ENCODE assay signal across 27 mouse cellular contexts in the genomic region with DNA sequence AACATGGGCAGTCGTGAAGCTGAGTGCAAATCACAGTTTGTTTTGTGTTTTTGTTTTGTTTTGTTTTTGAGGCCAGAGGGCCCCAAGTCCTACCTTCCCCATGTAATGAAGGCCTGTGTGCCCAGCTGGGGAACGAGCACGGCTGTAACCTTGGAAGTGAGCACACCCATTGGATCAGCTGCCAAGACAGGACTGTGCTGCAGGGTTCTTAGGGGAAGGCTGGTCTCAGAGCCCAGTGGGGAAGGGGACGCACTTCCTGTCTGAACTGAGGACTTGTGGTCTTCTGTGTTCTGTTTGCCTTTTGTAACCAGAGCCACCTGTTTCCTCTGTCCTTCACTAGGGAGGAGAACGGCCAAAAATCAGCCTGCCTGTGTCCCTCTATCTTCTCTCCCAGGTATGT. TPM values are rescaled to one million over a fixed set of nuclear protein-coding genes. Genes with fewer than 3 reads are reported as not detected.
DNase-seq lines count a peak whose midpoint lies in the region; ATAC-seq and TF ChIP-seq lines count a peak whose summit lies in the region.
"Had no signal": no experiment of that assay in that cellular context is flagged by ENCODE, and none has a peak within 500 bp of the region (broad histone marks: within the 10 kb centered on the region; RNA-seq: fewer than 3 reads in every experiment).

No protein-coding gene starts in this region.

- ATAC-seq in hindbrain, embryonic 13.5 days (ENCODE audit: low FRiP score) = no peak
- ATAC-seq in hindbrain, postnatal 0 days = no peak
- ATAC-seq in megakaryocyte, adult 5-6 weeks (ENCODE audit: poor library complexity, severe bottlenecking) = no peak
- ATAC-seq: forebrain, embryonic 13.5 days; inflammation-experienced regulatory T-cells, adult 6 months; liver, embryonic 12.5 days; liver, postnatal 0 days; midbrain, embryonic 13.5 days had no signal

- H3K9me3 ChIP-seq in hindbrain, embryonic 13.5 days = no peaks in the 10 kb centered on the region
- H3K9me3 ChIP-seq in hindbrain, postnatal 0 days (ENCODE audit: low read length) = no peaks in the 10 kb centered on the region
- H3K9me3 ChIP-seq in limb, embryonic 10.5 days (replicated peaks) = no peaks in the 10 kb centered on the region
- H3K9me3 ChIP-seq: forebrain, embryonic 13.5 days; liver, embryonic 12.5 days; midbrain, embryonic 13.5 days; neural tube, embryonic 13.5 days had no signal

- no peak overlapping the region for H3K4me3 ChIP-seq in hindbrain, embryonic 13.5 days
- no peak overlapping the region for H3K4me3 ChIP-seq in hindbrain, postnatal 0 days (ENCODE audit: low read length)
- no peak overlapping the region for H3K4me3 ChIP-seq in limb, embryonic 10.5 days
- H3K4me3 ChIP-seq: forebrain, embryonic 13.5 days; layer of hippocampus, adult 2 months; liver, embryonic 12.5 days; midbrain, embryonic 13.5 days; neural tube, embryonic 13.5 days had no signal

- H3K36me3 ChIP-seq in hindbrain, embryonic 13.5 days = peaks cover 96% of the 10 kb centered on the region
- H3K36me3 ChIP-seq in hindbrain, postnatal 0 days (ENCODE audit: insufficient read depth, low read length) = peaks cover 80% of the 10 kb centered on the region
- H3K36me3 ChIP-seq in limb, embryonic 10.5 days = peaks cover 51% of the 10 kb centered on the region

- H3K9ac ChIP-seq in hindbrain, embryonic 13.5 days = 0 out of 2 replicates have a peak overlapping the region, but pooled peaks have one; percentile 0
- H3K9ac ChIP-seq in hindbrain, postnatal 0 days (replicated peaks; ENCODE audit: low read length) = no peak overlapping the region
- H3K9ac ChIP-seq: forebrain, embryonic 13.5 days; hindbrain, embryonic 14.5 days; liver, embryonic 12.5 days; liver, postnatal 0 days; midbrain, embryonic 13.5 days; neural tube, embryonic 13.5 days had no signal

- no peaks in the 10 kb centered on the region for H3K27me3 ChIP-seq in hindbrain, embryonic 13.5 days
- H3K27me3 ChIP-seq in hindbrain, postnatal 0 days (ENCODE audit: insufficient read depth, low read length) = no peaks in the 10 kb centered on the region
- H3K27me3 ChIP-seq in limb, embryonic 10.5 days (ENCODE audit: low read depth, poor library complexity, severe bottlenecking) = no peaks in the 10 kb centered on the region
- H3K27me3 ChIP-seq: forebrain, embryonic 13.5 days; liver, embryonic 12.5 days; midbrain, embryonic 13.5 days; neural tube, embryonic 13.5 days had no signal

- no peak overlapping the region for H3K4me2 ChIP-seq in hindbrain, embryonic 13.5 days
- no peak overlapping the region for H3K4me2 ChIP-seq in hindbrain, postnatal 0 days (ENCODE audit: low read depth, low read length)
- H3K4me2 ChIP-seq: forebrain, embryonic 13.5 days; heart, embryonic 11.5 days; hindbrain, embryonic 14.5 days; liver, embryonic 12.5 days; midbrain, embryonic 13.5 days; neural tube, embryonic 13.5 days had no signal

- no peaks in the 10 kb centered on the region for H3K4me1 ChIP-seq in hindbrain, embryonic 13.5 days (replicated peaks)
- H3K4me1 ChIP-seq in hindbrain, postnatal 0 days (ENCODE audit: insufficient read depth, low read length) = no peaks in the 10 kb centered on the region
- 0 out of 2 replicates have a peak, but pooled peaks cover 3% of the 10 kb centered on the region for H3K4me1 ChIP-seq in limb, embryonic 10.5 days
- H3K4me1 ChIP-seq: forebrain, embryonic 13.5 days; liver, embryonic 12.5 days; midbrain, embryonic 13.5 days; neural tube, embryonic 13.5 days had no signal

- H3K27ac ChIP-seq in hindbrain, embryonic 13.5 days = no peak overlapping the region
- H3K27ac ChIP-seq in hindbrain, postnatal 0 days = no peak overlapping the region
- peak overlapping the region; percentile 27 for H3K27ac ChIP-seq in limb, embryonic 10.5 days
- H3K27ac ChIP-seq: forebrain, embryonic 13.5 days; hindbrain, embryonic 14.5 days; layer of hippocampus, adult 2 months; liver, embryonic 12.5 days; midbrain, embryonic 13.5 days; neural tube, embryonic 13.5 days had no signal

- no peak for DNase-seq in hindbrain, postnatal 0 days (ENCODE audit: low spot score)
- peak; percentile 39 for DNase-seq in adrenal gland, postnatal 14 days
- peak; percentile 46 to 59 for DNase-seq in adrenal gland, postnatal 36 days
- DNase-seq in limb, embryonic 10.5 days (ENCODE audit: low spot score) = no peak
- no peak for DNase-seq in thymus, postnatal 36 days
- DNase-seq: B cell, adult 2 months; cerebellum, adult 18-20 months; cerebellum, postnatal 10 days; gastrocnemius, postnatal 25 days; heart, adult 18-20 months; heart, postnatal 36 days; kidney, adult 11 months; kidney, postnatal 25 days; liver, postnatal 0 days; lung, postnatal 36 days; right cerebral cortex, adult 18-20 months; right cerebral cortex, postnatal 4 days had no signal

- no peak for TF ChIP-seq CTCF in hindbrain, postnatal 0 days (IDR thresholded peaks at IDR 0.05; ENCODE audit: low read depth)

- WGBS in hindbrain, embryonic 13.5 days = 84% methylated on average over 5 of the region's 5 CpGs
- 72% methylated on average over 5 of the region's 5 CpGs for WGBS in hindbrain, postnatal 0 days
- 71% methylated on average over 5 of the region's 5 CpGs for WGBS in limb, embryonic 10.5 days

RNA-seq across cellular contexts. Expression of gene Clec16a, which starts 32.4 kb away (rescaled TPM):
- 69.7 and 71.6 TPM in 2 replicates for polyA plus RNA-seq in hindbrain, embryonic 13.5 days (2015; fragmentation: Nextera tagmentation; extraction: Ambion mirVana)
- 62.5 and 70.1 TPM in 2 replicates for total RNA-seq in hindbrain, postnatal 0 days (2014; rRNA removed)
- polyA plus RNA-seq in hindbrain, postnatal 0 days (2015; fragmentation: Nextera tagmentation; extraction: Ambion mirVana) = 62.8 and 67.8 TPM in 2 replicates
- total RNA-seq in adrenal gland, postnatal 14 days (2021) = 37.0 and 42.8 TPM in 2 replicates
- 10 to 100 TPM; 37.4 to 46.9 TPM for total RNA-seq in adrenal gland, postnatal 36 days (2021)
- 26.8 and 27.0 TPM in 2 replicates for polyA plus RNA-seq in limb, embryonic 10.5 days (2016; fragmentation: Nextera tagmentation; extraction: Ambion mirVana)
- 26.8 and 28.8 TPM in 2 replicates for total RNA-seq in megakaryocyte, adult 5-6 weeks (2015)
- 19.4 and 20.7 TPM in 2 replicates for total RNA-seq in megakaryocyte, adult 5-6 weeks (2017)

RNA-seq across cellular contexts. Expression of gene Dexi, which starts 34.7 kb away (rescaled TPM):
- polyA plus RNA-seq in hindbrain, embryonic 13.5 days (2015; fragmentation: Nextera tagmentation; extraction: Ambion mirVana) = 15.5 and 18.0 TPM in 2 replicates
- 36.2 and 50.7 TPM in 2 replicates for total RNA-seq in hindbrain, postnatal 0 days (2014; rRNA removed)
- polyA plus RNA-seq in hindbrain, postnatal 0 days (2015; fragmentation: Nextera tagmentation; extraction: Ambion mirVana) = 21.6 and 22.8 TPM in 2 replicates
- 16.7 and 17.4 TPM in 2 replicates for total RNA-seq in adrenal gland, postnatal 14 days (2021)
- 10 to 100 TPM; 21.0 to 22.4 TPM for total RNA-seq in adrenal gland, postnatal 36 days (2021)
- polyA plus RNA-seq in limb, embryonic 10.5 days (2016; fragmentation: Nextera tagmentation; extraction: Ambion mirVana) = 17.4 and 20.5 TPM in 2 replicates
- total RNA-seq in megakaryocyte, adult 5-6 weeks (2015) = 5.9 and 6.0 TPM in 2 replicates
- total RNA-seq in megakaryocyte, adult 5-6 weeks (2017) = 4.3 and 7.0 TPM in 2 replicates

Comparison
In these comparisons a context has a peak if more than half of its experiments do, and no peak if none do; other contexts are left out.
1. DNase-seq: peak in adrenal gland, postnatal 14 days (single experiment) and adrenal gland, postnatal 36 days (2 of 2); none in hindbrain, postnatal 0 days (single experiment), limb, embryonic 10.5 days (single experiment) and thymus, postnatal 36 days (0 of 2).